Mouse (Mus musculus): Measurements from ENCODE around the gene Trpm3.

- TF ChIP-seq CTCF (IDR thresholded peaks at IDR 0.05; ENCODE audit: low read depth, low read length) (no peak), GATA1 (IDR thresholded peaks at IDR 0.05; ENCODE audit: borderline replicate concordance, low read length) (no peak)
These were observed 580.2 kb downstream of the Trpm3 start for GRCm38 (mm10) chr19:22719027-22719426.
